Mouse (Mus musculus): ENCODE data around the gene Ltbp3.

The Ltbp3 gene

DNA sequence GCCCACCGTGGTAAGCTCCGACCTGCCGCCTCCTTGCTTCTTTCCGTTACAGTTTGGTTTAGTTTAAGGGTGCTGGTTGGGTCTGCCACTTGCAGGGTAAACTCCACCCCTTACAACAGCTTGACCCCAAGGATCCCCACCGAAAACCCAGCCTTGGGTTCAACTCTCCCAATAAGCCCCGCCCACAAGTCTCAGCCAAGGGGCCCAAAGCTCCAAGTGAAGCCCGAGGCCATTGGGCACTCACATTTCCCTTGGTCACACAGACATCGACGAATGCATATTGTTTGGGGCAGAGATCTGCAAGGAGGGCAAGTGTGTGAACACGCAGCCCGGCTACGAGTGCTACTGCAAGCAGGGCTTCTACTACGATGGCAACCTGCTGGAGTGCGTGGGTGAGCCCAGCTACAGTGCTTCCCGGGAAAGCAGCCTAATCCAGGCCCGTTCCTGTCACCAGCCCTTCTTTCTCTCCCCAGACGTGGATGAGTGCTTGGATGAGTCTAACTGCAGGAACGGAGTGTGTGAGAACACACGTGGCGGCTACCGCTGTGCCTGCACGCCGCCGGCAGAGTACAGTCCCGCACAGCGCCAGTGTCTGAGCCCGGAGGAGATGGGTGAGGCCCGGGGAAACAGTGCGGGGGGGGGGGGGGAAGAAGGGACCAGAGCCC is 15.7 kb downstream of the Ltbp3 start:
- no peak for DNase-seq (ENCODE audit: low spot score)

DNA sequence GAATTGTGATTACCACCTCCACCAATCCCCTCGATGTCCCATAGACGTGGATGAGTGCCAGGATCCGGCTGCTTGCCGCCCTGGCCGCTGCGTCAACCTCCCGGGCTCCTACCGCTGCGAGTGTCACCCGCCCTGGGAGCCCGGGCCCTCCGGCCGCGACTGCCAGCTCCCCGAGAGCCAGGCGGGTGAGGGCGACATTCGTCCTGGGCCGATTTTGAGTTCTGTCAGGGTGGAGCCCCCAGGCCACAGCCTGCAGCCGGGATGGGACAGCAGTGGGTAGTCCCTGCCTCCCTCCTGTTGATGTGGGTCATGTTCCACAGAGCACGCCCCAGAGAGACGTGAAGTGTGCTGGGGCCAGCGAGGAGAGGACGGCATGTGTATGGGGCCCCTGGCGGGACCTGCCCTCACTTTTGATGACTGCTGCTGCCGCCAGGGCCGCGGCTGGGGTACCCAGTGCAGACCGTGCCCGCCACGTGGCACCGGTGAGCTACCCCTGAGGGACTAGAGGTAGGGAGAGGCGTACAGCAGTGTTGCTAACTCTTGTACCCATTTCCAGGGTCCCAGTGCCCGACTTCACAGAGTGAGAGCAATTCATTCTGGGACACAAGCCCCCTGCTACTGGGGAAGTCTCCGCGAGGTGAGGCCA is 16.4 kb downstream of the Ltbp3 start:
- DNase-seq (ENCODE audit: low spot score) = no peak

DNA sequence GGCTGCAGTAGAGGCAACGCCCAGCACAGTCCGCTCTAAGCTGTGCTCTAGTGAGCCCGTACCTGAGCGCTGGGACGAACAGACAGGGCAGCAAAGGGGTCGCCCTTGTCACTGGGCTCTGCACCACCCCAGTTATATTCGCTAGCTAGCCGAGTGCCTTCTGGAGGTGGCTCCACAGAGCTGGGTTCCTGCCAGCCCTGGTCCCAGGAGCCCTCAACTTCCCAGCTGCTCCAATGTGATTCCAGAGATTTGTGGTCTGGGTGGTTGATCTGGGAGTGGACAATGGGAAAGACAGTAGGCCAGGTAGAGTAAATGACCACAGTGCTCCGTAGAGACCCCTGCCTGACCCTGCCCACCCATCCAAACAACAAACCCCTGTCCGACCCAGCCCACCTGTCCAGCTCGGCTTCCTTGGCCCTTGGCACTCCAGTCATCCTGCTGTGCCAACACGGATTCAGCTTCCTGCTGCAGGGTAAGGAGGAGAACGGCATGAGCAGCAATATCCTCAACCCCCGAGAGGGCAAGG is 18.2 kb downstream of the Ltbp3 start:
- no peak for DNase-seq (ENCODE audit: low spot score)

DNA sequence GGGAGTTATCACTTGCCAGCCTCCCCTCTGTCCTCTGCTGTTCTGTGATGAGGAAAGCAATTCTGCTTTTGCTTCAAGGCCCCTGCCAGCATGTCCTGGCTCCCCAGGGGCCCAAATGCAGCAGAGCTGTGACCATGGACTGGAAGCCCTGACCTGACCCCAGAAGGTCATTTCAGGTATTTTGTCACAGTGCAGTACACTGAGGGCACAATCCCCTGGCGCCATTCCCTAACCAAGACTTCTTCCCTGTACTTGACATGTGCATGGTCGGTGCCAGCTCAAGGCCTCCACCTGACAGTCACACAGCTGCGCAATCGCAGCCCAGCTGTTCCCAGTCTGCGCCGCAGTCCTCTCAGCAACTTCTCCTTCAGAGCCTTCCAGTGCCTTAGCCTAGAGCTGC is 22.5 kb downstream of the Ltbp3 start:
- DNase-seq (ENCODE audit: low spot score) = no peak

DNA sequence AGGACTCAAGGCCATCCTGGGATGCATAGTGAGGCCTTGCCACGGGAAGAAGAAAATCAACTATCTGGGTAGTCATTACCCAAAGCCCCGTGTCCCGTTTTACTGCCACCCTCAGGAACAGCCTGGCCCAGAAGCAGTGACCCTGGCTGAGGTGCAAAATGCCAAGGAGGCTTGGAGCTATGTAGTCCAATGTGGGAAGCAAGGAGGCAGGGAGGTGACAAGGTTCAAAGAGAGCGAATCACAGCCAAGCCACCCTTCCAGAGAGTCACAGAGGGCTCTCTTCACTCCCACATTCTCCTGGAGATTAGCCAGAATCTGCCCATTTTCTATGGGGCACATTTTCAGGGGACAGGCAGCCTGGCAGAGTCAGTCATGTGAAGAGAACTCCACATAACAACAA is 26.6 kb downstream of the Ltbp3 start:
- DNase-seq (ENCODE audit: low spot score) = no peak

DNA sequence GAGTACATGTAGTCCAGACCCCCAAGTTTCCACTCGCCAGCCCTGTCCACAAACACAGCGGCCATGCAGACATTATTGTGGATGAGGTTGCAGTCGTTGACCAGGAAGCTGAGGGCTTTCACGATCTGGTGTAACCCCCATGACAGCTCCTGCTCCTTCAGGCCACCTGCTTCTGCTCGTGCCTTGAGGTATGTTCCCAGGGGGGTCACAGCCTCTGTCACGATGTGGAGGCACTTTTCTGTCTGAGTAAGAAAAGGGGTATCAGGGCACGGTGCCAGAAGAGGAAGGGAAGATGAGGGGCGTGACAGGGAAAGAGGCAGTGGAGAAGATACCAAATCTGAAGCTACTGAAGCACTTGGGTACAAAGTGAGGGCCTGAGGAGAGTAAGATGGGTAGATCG is 29.6 kb downstream of the Ltbp3 start:
- no peak for DNase-seq (ENCODE audit: low spot score)

DNA sequence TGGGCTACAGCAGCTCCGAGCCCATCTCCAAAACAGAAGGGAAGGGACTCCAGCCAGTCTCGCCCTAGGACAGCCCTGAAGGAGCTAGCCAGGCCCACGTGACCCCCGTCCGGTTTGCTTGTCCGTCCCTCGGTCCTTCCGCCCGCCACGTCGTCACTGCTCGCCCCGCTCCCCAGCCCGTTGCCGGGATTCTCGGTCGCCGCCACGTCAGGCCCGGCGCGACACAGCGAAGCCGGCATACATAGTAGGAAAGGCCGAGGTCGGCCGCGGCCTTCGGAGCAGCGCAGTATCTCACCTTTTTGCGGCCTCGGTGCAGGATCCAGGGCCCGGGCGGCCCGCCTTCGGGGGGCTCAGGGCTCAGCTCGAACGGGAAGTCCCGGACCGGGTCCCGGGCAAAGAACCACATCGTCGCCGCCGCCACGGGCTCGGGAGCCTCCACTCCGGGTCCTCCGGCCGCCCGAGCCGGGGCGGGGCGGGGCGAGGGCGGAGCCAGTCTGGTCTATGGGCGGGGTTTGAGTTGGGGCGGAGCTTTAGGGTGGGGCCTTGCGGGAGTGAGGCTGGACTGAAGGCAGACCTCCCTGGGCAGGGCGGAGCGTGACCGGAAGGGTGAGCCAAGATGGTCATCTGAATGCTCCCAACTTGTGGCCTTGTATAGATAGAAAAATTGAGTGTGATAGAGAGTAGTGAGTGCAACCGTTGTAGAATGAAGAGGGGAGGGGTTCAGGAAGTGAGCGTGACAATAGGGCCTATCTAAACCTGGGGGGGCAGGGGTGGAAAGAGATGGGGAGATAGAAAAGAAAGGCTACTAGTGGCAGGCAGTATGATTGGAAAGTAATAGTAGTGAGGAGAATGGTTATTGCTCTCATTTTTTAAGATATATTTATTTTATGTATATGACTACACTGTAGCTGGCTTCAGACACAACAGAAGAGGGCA is 30.5 kb downstream of the Ltbp3 start, which contains the start of gene Scyl1:
Scyl1 (minus strand) TSS at position 495 of the 936 bp plus-strand sequence.
- DNase-seq (ENCODE audit: low spot score) = peak; percentile 86

DNA sequence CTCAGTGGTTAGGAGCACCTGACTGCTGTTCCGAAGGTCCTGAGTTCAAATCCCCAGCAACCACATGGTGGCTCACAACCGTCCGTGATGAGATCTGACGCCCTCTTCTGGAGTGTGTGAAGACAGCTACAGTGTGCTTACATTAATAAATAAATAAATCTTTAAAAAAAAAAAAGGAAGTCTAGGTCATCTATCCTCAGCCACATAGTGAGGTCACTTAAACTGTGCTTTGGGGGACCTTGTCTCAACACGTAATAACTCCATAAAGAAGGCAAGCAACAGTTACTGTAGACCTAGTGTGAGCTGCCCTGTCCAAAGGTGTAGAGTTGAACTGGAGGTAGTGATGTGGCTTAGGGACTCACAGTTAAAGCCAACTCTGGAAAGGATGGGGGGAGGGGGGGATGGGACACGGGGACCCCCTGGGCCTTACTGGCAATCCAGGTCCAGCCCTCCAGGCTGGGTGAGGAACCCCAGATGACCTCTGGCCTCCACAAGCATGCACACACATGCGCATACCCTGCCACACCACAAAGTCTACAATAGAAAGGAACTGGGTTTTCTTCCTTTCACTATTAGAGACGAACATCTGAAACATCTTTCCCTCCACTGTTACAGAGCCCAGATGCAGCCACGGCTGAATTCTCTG is 36.8 kb downstream of the Ltbp3 start:
- no peak for DNase-seq (ENCODE audit: low spot score)

DNA sequence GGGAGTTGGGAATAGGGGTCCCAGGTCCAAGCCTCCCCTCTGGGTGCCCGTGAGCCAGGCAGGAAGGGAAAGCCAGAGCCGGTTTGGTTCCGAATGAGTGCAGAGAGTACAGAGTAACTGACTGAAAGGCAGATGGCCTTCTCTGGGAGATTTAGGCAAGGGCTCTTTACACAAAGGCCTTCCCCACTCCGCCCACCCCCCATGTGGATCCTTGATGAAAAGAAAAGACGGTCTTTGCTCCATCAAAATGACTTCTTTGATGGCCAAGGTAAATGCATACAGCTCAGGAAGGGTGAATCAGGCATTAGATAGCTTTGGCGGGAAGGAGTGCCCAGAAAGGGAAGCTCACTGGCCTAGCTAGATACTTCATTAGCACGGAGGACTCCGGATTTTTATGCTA is 37.6 kb downstream of the Ltbp3 start:
- DNase-seq (ENCODE audit: low spot score) = no peak

DNA sequence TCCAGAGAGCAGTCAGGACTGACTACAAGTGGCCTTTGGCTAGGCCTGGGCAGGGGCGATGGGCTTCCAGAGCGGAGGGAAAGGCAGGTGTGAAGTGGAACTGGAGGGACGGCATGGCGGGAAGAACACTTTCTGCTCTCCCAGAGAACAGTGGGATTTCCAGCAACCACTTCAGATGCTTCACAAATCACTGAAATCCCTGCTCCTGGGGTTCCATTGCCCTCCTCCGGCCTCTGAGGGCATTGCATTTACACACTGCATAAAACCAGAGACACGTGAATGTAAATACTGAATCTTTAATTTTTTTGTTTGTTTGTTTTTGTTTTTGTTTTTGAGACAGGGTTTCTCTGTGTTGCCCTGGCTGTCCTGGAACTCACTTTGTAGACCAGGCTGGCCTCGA is 39.5 kb downstream of the Ltbp3 start:
- no peak for DNase-seq (ENCODE audit: low spot score)

DNA sequence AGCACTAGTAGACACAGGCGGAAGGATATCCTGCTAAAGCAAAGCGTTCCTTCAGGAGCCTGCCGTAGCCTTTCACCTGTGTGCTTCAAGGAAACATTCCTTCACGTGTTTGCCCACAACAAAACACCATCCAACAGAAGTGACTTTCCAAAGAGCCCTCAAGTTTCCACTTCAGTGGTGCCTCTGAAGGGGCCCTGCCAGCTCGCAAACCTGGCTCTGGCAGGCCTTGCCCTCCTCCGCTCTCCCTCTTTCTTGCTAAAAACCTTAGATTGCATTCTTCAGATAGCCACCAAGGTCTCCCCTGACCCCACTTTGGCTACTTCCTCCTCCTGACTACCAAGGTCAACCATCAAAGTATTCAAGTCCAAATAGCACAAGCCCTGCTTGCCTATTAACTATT is 40.8 kb downstream of the Ltbp3 start:
- DNase-seq (ENCODE audit: low spot score) = no peak

DNA sequence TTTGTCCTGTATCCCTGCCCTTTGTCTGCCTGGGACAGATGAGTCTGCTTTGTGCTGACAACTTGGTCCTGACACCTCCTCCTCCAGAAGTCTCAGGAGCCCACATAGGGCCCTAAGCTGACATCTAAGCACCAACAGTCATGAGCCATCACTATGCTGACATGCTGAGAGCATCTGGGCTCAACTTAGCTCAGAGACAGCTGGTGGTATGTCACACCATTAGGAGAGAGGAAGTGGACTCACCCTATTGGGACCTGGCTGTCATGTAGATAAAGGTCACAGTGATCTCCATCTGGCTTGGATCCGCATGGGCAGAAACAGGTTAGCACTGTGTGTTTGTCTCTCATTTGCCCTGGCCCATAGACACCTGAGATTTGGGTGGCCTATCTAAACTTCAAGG is 41.4 kb downstream of the Ltbp3 start:
- no peak for DNase-seq (ENCODE audit: low spot score)

DNA sequence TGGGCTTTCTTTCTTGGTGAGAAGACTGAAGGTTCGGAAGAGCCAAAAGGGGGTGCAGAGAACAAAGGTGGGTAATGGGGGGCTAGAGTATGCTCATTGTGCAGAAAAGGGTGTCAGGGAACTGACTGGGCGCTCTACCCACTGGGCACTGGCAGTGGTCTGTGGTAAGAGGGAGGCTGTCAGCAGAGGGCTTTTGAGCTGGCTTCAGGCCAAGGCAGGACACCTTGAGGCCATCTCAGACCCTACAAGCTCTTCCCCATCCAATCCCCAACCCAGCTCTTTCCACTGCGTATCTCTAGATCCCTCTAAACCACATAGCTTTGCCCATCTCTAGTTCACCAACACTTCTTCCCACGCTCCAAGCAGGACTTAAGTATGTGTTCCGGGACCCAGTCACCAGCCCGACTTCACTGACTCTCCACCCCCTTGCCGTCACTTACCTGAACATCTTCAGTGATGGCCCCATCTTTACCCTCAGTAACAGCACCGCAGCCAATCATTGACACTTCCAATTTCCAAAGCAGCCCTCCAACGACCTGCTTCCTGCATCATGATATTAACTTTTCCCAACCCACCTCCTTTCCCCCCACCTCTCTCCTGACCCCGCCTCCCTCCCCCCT is 44.4 kb downstream of the Ltbp3 start:
- no peak for DNase-seq (ENCODE audit: low spot score)

DNA sequence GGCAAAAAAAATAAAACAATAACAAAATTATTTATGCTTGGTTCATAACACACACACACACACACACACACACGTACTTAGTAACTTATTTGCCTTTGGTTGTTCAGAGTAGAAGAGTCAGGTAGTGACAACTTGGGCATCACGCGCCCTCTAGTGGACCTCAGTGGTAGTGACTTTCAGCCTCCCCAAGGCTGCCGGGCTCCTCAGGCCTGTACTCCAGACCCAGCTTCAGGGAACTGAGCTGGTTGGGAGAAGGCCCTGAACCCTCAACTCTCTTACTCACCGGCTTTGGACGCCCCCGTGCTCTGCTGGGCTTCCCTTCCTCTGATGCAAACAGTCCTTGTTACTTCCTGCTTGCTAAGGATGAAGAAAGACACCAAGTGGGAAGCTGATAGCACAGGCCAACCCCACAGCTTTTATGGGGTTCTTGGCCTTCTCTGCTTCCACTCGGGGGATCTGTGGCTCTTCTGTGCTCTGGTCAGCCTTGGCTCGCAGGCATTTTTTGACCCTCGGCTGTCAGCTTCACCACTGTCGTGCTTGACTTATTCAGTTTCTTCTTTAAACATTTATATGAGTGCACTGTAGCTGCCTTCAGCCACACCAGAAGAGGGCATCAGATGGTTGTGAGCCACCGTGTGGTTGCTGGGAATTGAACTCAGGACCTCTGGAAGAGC is 45.9 kb downstream of the Ltbp3 start:
- no peak for DNase-seq (ENCODE audit: low spot score)

DNA sequence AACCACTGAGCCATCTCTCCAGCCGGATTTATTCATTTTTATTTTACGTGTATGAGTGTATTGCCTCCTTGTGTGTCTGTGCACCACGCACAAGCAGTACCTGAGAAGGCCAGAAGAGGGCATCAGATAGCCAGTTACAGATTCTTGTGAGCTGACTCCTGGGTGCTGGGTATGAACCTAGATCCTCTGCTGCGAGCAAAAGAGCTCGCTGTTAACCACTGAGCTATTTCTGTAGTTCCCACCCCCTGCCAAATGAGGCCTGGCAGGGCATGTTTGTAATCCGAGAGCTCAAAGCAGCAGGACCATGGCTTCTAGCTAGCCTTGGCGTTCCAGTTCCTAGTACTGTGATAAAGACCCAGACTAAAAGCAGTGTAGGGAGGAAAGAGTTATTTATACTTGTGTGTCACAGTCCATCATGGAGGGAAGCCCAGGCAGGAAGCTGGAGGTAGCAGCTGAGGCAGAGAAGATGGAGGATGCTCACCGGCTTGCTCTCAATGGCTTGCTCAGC is 46.5 kb downstream of the Ltbp3 start:
- DNase-seq (ENCODE audit: low spot score) = no peak

DNA sequence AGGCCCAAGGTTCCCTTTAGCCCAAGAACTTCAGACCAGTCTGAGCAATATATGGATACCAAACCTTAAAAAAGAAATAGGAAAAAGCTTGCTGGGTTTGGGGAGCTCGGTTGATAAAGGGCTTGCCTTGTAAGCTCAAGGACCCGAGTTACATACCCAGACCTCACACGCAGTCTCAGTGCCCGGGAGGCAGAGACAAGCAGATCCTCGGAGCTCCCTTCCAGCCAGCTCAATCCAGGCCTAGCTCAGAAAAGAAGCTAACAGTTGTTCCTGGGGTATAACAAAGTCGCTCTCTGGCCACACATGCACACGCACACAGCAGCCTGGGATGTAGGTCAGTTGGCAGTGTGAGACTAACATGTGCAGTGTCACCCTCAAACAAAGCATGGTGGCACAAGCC is 47.2 kb downstream of the Ltbp3 start:
- no peak for DNase-seq (ENCODE audit: low spot score)

DNA sequence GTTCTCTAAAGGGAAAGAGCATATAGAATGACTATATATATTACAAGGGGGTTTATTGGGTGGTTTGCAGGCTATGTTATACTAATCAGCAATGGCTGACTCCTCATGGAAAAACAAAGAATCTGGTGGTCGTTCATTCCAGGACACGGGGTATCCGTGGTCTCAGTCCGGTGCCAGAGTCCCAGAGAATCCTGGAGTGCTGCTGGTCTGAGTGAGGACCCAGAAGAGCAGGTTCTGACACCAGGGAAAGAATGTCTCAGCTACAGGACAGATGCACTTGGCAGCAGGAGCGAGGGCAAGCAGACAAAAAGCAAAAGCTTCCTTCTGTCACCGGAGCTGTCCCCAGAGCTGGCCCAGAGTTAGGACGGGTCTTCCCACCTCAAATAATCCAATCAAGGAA is 47.9 kb downstream of the Ltbp3 start:
- no peak for DNase-seq (ENCODE audit: low spot score)

DNA sequence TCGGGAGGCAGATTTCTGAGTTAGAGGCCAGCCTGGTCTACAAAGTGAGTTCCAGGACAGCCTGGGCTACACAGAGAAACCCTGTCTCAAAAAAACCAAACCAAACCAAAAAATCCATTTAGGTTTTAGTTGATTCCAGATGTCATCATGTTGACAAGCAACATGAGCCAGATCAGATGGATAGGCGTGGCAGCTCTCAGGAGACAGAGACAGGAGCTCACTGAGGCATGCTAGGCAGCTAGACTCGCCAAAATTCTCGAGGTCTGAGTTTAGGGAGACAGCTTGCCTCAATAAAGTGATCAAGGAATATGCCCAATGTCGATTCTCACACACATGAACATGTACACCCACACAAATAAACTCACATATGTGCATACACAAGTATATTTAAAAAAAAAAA is 48.4 kb downstream of the Ltbp3 start:
- no peak for DNase-seq (ENCODE audit: low spot score)

DNA sequence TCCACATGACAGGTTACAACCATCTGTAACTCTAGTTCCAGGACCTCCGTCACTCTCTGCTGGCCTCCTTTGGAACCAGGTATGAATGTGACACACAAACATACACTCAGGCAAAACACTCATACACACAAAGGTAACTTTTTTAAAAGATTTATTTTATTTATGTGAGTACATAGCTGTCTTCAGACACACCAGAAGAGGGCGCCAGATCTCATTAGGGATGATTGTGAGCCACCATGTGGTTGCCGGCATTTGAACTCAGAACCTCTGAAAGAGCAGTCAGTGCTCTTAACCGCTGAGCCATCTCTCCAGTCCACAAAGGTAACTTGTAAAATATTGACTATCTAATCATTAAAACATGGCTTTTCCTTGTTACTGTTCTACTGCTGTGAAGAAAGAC is 50.6 kb downstream of the Ltbp3 start:
- DNase-seq (ENCODE audit: low spot score) = no peak

DNA sequence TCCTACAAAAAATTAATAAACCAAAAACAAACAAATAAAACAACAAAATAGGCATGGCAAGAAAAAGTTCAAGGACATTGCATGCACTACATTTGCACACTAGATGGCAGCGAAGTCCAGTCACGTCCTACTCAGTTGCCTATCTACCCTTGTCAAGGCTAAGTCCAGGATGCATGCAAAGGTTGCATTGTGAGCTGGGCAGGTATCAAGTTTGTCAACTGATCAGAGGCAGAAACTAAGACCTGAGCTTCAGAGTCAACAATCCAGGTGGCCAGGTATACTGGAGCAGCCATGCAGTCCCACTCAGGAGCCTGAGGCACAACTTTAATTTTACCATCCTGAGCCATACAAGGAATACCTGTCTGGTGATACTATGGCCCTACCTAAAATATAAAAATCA is 52.4 kb downstream of the Ltbp3 start:
- no peak for DNase-seq (ENCODE audit: low spot score)

Data from ovary, postnatal 10 days (tissue).